Mouse (Mus musculus): ENCODE measurements around the gene Galr3. TPM values are rescaled to one million over a fixed set of nuclear protein-coding genes. Genes with fewer than 3 reads are reported as not detected.

Gene Galr3
- polyA plus RNA-seq, 1 experiment from 2014 or later, result not detected

GRCm38 (mm10) chr15:79067631-79068030 is 25.9 kb downstream of the Galr3 start:
- no peak overlapping the region for H3K4me3 ChIP-seq
- WGBS, result 84% methylated on average over 3 of the region's 3 CpGs
- no peaks in the 10 kb centered on the region for H3K27me3 ChIP-seq (ENCODE audit: low read depth, poor library complexity, severe bottlenecking)
- DNase-seq (ENCODE audit: low spot score), result no peak
- H3K27ac ChIP-seq (replicated peaks), result no peak overlapping the region
- H3K4me1 ChIP-seq, result peaks cover 11% of the 10 kb centered on the region
- H3K36me3 ChIP-seq, result no peaks in the 10 kb centered on the region
- H3K9me3 ChIP-seq (replicated peaks), result no peaks in the 10 kb centered on the region

GRCm38 (mm10) chr15:79068416-79068815 is 26.7 kb downstream of the Galr3 start:
- no peak for DNase-seq (ENCODE audit: low spot score)
- WGBS, result 83% methylated on average over 3 of the region's 3 CpGs

GRCm38 (mm10) chr15:79071117-79072039 is 29.7 kb downstream of the Galr3 start:
- WGBS, result 67% methylated on average over 5 of the region's 5 CpGs
- no peak overlapping the region for H3K27ac ChIP-seq (replicated peaks)
- H3K27me3 ChIP-seq (ENCODE audit: low read depth, poor library complexity, severe bottlenecking), result no peaks in the 10 kb centered on the region
- H3K36me3 ChIP-seq, result peaks cover 1% of the 10 kb centered on the region
- peak; percentile 36 for DNase-seq (ENCODE audit: low spot score)
- peaks cover 27% of the 10 kb centered on the region for H3K4me1 ChIP-seq
- H3K4me3 ChIP-seq, result no peak overlapping the region
- no peaks in the 10 kb centered on the region for H3K9me3 ChIP-seq (replicated peaks)

More at GRCm38 (mm10) chr15:79068416-79068815, 26.7 kb downstream of the Galr3 start:
- Histone ChIP-seq H3K9me3 (replicated peaks) (no peaks in the 10 kb centered on the region), H3K4me3 (no peak overlapping the region), H3K4me1 (peaks cover 8% of the 10 kb centered on the region), H3K27ac (replicated peaks) (no peak overlapping the region), H3K27me3 (ENCODE audit: low read depth, poor library complexity, severe bottlenecking) (no peaks in the 10 kb centered on the region), H3K36me3 (no peaks in the 10 kb centered on the region)

- H3K4me1 ChIP-seq, result peaks cover 31% of the 10 kb centered on the region
- peaks cover 25% of the 10 kb centered on the region for H3K36me3 ChIP-seq
- no peaks in the 10 kb centered on the region for H3K9me3 ChIP-seq (replicated peaks)
- H3K27ac ChIP-seq (replicated peaks), result no peak overlapping the region
- H3K4me3 ChIP-seq, result no peak overlapping the region
- no peaks in the 10 kb centered on the region for H3K27me3 ChIP-seq (ENCODE audit: low read depth, poor library complexity, severe bottlenecking)
- DNase-seq (ENCODE audit: low spot score), result no peak
Observed at GRCm38 (mm10) chr15:79073752-79074151, 32.1 kb downstream of the Galr3 start.

GRCm38 (mm10) chr15:79074446-79074845 is 32.8 kb downstream of the Galr3 start:
- Histone ChIP-seq H3K4me3 (peak overlapping the region; percentile 96), H3K4me1 (peaks cover 31% of the 10 kb centered on the region), H3K27me3 (ENCODE audit: low read depth, poor library complexity, severe bottlenecking) (no peaks in the 10 kb centered on the region), H3K36me3 (peaks cover 32% of the 10 kb centered on the region), H3K27ac (replicated peaks) (peak overlapping the region; percentile 89), H3K9me3 (replicated peaks) (no peaks in the 10 kb centered on the region)
- WGBS, result 38% methylated on average over 10 of the region's 10 CpGs
- no peak for DNase-seq (ENCODE audit: low spot score)

- H3K4me3 ChIP-seq, result peak within 1 kb of the TSS; percentile 96
Observed at GRCm38 (mm10) chr15:79074913-79075532, 33.3 kb downstream of the Galr3 start, which contains the start of gene Eif3l. TSS of gene Eif3l (plus strand) at chr15:79075179.

GRCm38 (mm10) chr15:79075658-79076365 is 34.1 kb downstream of the Galr3 start:
- no peaks in the 10 kb centered on the region for H3K27me3 ChIP-seq (ENCODE audit: low read depth, poor library complexity, severe bottlenecking)
- 41% methylated on average over 15 of the region's 15 CpGs for WGBS
- peak overlapping the region; percentile 89 for H3K27ac ChIP-seq (replicated peaks)
- peak overlapping the region; percentile 96 for H3K4me3 ChIP-seq
- peaks cover 46% of the 10 kb centered on the region for H3K36me3 ChIP-seq
- no peak for DNase-seq (ENCODE audit: low spot score)
- H3K4me1 ChIP-seq, result peaks cover 31% of the 10 kb centered on the region
- H3K9me3 ChIP-seq (replicated peaks), result no peaks in the 10 kb centered on the region

More at GRCm38 (mm10) chr15:79074913-79075532, 33.3 kb downstream of the Galr3 start, which contains the start of gene Eif3l:
- WGBS, result under 1% methylated on average over 49 of the region's 49 CpGs
- H3K9me3 ChIP-seq (replicated peaks), result no peaks in the 10 kb centered on the region
- H3K27me3 ChIP-seq (ENCODE audit: low read depth, poor library complexity, severe bottlenecking), result no peaks in the 10 kb centered on the region
- peaks cover 38% of the 10 kb centered on the region for H3K36me3 ChIP-seq
- H3K27ac ChIP-seq (replicated peaks), result peak within 1 kb of the TSS; percentile 89
- peaks cover 31% of the 10 kb centered on the region for H3K4me1 ChIP-seq
- DNase-seq (ENCODE audit: low spot score), result peak; percentile 92

- Histone ChIP-seq H3K4me1 (peaks cover 24% of the 10 kb centered on the region), H3K27ac (replicated peaks) (no peak overlapping the region), H3K27me3 (ENCODE audit: low read depth, poor library complexity, severe bottlenecking) (no peaks in the 10 kb centered on the region), H3K9me3 (replicated peaks) (no peaks in the 10 kb centered on the region), H3K36me3 (peaks cover 83% of the 10 kb centered on the region), H3K4me3 (no peak overlapping the region)
- 95% methylated on average over 7 of the region's 7 CpGs for WGBS
- no peak for DNase-seq (ENCODE audit: low spot score)
Observed at GRCm38 (mm10) chr15:79079567-79079966, 37.9 kb downstream of the Galr3 start.

- no peak overlapping the region for H3K4me3 ChIP-seq
- 94% methylated on average over 6 of the region's 6 CpGs for WGBS
- H3K9me3 ChIP-seq (replicated peaks), result no peaks in the 10 kb centered on the region
- H3K27ac ChIP-seq (replicated peaks), result no peak overlapping the region
- 0 out of 2 replicates have a peak, but pooled peaks cover 3% of the 10 kb centered on the region for H3K4me1 ChIP-seq
- DNase-seq (ENCODE audit: low spot score), result no peak
- no peaks in the 10 kb centered on the region for H3K27me3 ChIP-seq (ENCODE audit: low read depth, poor library complexity, severe bottlenecking)
- H3K36me3 ChIP-seq, result peaks cover 92% of the 10 kb centered on the region
Observed at GRCm38 (mm10) chr15:79092284-79092683, 50.6 kb downstream of the Galr3 start.

Small RNA genes lying within 50 kb of the gene (microRNA-seq; reads per million reads assigned to microRNA genes)
- 1.2 reads per million for gene Mir6956

Other genes with a start within 250 kb of the Galr3 start
- gene Card10, start 238.8 kb upstream of the Galr3 start, polyA plus RNA-seq (2016; fragmentation: Nextera tagmentation; extraction: Ambion mirVana), result 2.6 TPM in 2 replicates
- gene Cdc42ep1, start 199.3 kb upstream of the Galr3 start, polyA plus RNA-seq (2016; fragmentation: Nextera tagmentation; extraction: Ambion mirVana), result 12.9 and 14.3 TPM in 2 replicates
- not detected in 2 replicates for gene Lgals2, start 186.4 kb upstream of the Galr3 start, polyA plus RNA-seq (2016; fragmentation: Nextera tagmentation; extraction: Ambion mirVana)
- gene Gga1, start 164.7 kb upstream of the Galr3 start, polyA plus RNA-seq (2016; fragmentation: Nextera tagmentation; extraction: Ambion mirVana), result 47.1 and 52.8 TPM in 2 replicates
- 0.12 TPM in 1 of 2 replicates, not detected in the other for gene Gm49510, start 142.2 kb upstream of the Galr3 start, polyA plus RNA-seq (2016; fragmentation: Nextera tagmentation; extraction: Ambion mirVana)
- 16.5 and 18.7 TPM in 2 replicates for gene Sh3bp1, start 142.1 kb upstream of the Galr3 start, polyA plus RNA-seq (2016; fragmentation: Nextera tagmentation; extraction: Ambion mirVana)
- gene Pdxp, start 128.0 kb upstream of the Galr3 start, polyA plus RNA-seq (2016; fragmentation: Nextera tagmentation; extraction: Ambion mirVana), result 27.3 and 29.8 TPM in 2 replicates
- gene Lgals1, start 115.2 kb upstream of the Galr3 start, polyA plus RNA-seq (2016; fragmentation: Nextera tagmentation; extraction: Ambion mirVana), result 341 and 392 TPM in 2 replicates
- gene Nol12, start 107.0 kb upstream of the Galr3 start, polyA plus RNA-seq (2016; fragmentation: Nextera tagmentation; extraction: Ambion mirVana), result 62.7 and 71.2 TPM in 2 replicates
- 39.7 and 39.8 TPM in 2 replicates for gene Triobp, start 94.2 kb upstream of the Galr3 start, polyA plus RNA-seq (2016; fragmentation: Nextera tagmentation; extraction: Ambion mirVana)
- 421 and 499 TPM in 2 replicates for gene H1f0, start 13.4 kb upstream of the Galr3 start, polyA plus RNA-seq (2016; fragmentation: Nextera tagmentation; extraction: Ambion mirVana)
- 65.1 and 66.6 TPM in 2 replicates for gene Ankrd54, start 21.0 kb downstream of the Galr3 start, polyA plus RNA-seq (2016; fragmentation: Nextera tagmentation; extraction: Ambion mirVana)
- gene Eif3l, start 33.3 kb downstream of the Galr3 start, polyA plus RNA-seq (2016; fragmentation: Nextera tagmentation; extraction: Ambion mirVana), result 260 and 273 TPM in 2 replicates
- gene Micall1, start 67.0 kb downstream of the Galr3 start, polyA plus RNA-seq (2016; fragmentation: Nextera tagmentation; extraction: Ambion mirVana), result 5.2 and 7.1 TPM in 2 replicates
- gene Polr2f, start 99.1 kb downstream of the Galr3 start, polyA plus RNA-seq (2016; fragmentation: Nextera tagmentation; extraction: Ambion mirVana), result 344 and 395 TPM in 2 replicates
- 7.8 and 10.0 TPM in 2 replicates for gene 1700088E04Rik, start 99.4 kb downstream of the Galr3 start, polyA plus RNA-seq (2016; fragmentation: Nextera tagmentation; extraction: Ambion mirVana)
- gene Sox10, start 123.4 kb downstream of the Galr3 start, polyA plus RNA-seq (2016; fragmentation: Nextera tagmentation; extraction: Ambion mirVana), result 0.61 and 2.5 TPM in 2 replicates
- gene Pick1, start 187.3 kb downstream of the Galr3 start, polyA plus RNA-seq (2016; fragmentation: Nextera tagmentation; extraction: Ambion mirVana), result 42.1 and 52.2 TPM in 2 replicates
- gene Gm49486, start 187.5 kb downstream of the Galr3 start, polyA plus RNA-seq (2016; fragmentation: Nextera tagmentation; extraction: Ambion mirVana), result 0.12 and 0.34 TPM in 2 replicates
- 0.06 and 0.14 TPM in 2 replicates for gene Slc16a8, start 212.9 kb downstream of the Galr3 start, polyA plus RNA-seq (2016; fragmentation: Nextera tagmentation; extraction: Ambion mirVana)
- gene Baiap2l2, start 243.7 kb downstream of the Galr3 start, polyA plus RNA-seq (2016; fragmentation: Nextera tagmentation; extraction: Ambion mirVana), result 1.1 and 2.4 TPM in 2 replicates